Mouse (Mus musculus) heart, embryonic 12.5 days (tissue): Measurements from ENCODE around the gene Nhs. TPM values are rescaled to one million over a fixed set of nuclear protein-coding genes. Genes with fewer than 3 reads are reported as not detected.
"Not testable (repeated sequence)": the region's sequence is repeated elsewhere in the genome, so short reads cannot be mapped to it uniquely, and the experiment has no call there.

ENCODE experiments used
- ATAC-seq: fragments of 200-750 bp; cut with Nextera tagmentation; 2 replicates; pipeline ENCODE4 v1.8.0; 2017; ENCODE audit warnings: moderate TSS enrichment, moderate library complexity; ENCODE audit not compliant: insufficient number of reproducible peaks, low FRiP score
- H3K27ac ChIP-seq: fragments of 300-500 bp; sonication (generic); 2 replicates; pipeline ENCODE4 v1.5.1; 2016; ENCODE audit warnings: mild to moderate bottlenecking, moderate library complexity; ENCODE audit not compliant: poor library complexity, severe bottlenecking
- H3K27me3 ChIP-seq: fragments of 300-500 bp; sonication (generic); replicated peaks from 2 replicates; pipeline ENCODE4 v1.6.1; 2016; ENCODE audit warnings: mild to moderate bottlenecking, moderate library complexity
- H3K36me3 ChIP-seq: fragments of 300-500 bp; sonication (generic); 2 replicates; pipeline ENCODE4 v1.6.1; 2016; ENCODE audit warnings: mild to moderate bottlenecking, moderate library complexity
- H3K4me1 ChIP-seq: fragments of 300-500 bp; sonication (generic); replicated peaks from 2 replicates; pipeline ENCODE4 v1.6.1; 2016; ENCODE audit warnings: mild to moderate bottlenecking
- H3K4me2 ChIP-seq: fragments of 300-500 bp; sonication (generic); 2 replicates; pipeline ENCODE4 v1.6.1; 2016; ENCODE audit warnings: mild to moderate bottlenecking, moderate library complexity
- H3K4me3 ChIP-seq: fragments of 300-500 bp; sonication (generic); 2 replicates; pipeline ENCODE4 v1.5.1; 2016; ENCODE audit warnings: mild to moderate bottlenecking
- H3K9ac ChIP-seq: fragments of 300-500 bp; sonication (generic); 2 replicates; pipeline ENCODE4 v1.6.1; 2016; ENCODE audit warnings: mild to moderate bottlenecking, moderate library complexity
- H3K9me3 ChIP-seq: fragments of 300-500 bp; sonication (generic); replicated peaks from 2 replicates; pipeline ENCODE4 v1.6.1; 2016; ENCODE audit warnings: mild to moderate bottlenecking, moderate library complexity
- WGBS: fragments of 180-500 bp; shearing (Covaris S2); methylation state at CpG from one replicate; pipeline ENCODE4 v1.1.7; 2016; 5-methylcytosine and 5-hydroxymethylcytosine counted together
- polyA plus RNA-seq: library from polyadenylated mRNA; unstranded; fragments of >200 nt; fragmentation: Nextera tagmentation; extraction: Ambion mirVana; gene quantifications from 2 replicates; pipeline ENCODE4 v1.2.1, GENCODE M21; 2016

Gene Nhs
- polyA plus RNA-seq, 1 experiment from 2014 or later, result 0.95 TPM

- no peak overlapping the region for H3K9ac ChIP-seq
- no peak overlapping the region for H3K27ac ChIP-seq
- WGBS, result 74% methylated on average over 3 of the region's 3 CpGs
- no peaks in the 10 kb centered on the region for H3K4me1 ChIP-seq
- no peaks in the 10 kb centered on the region for H3K9me3 ChIP-seq
- H3K27me3 ChIP-seq, result no peaks in the 10 kb centered on the region
- H3K36me3 ChIP-seq, result no peaks in the 10 kb centered on the region
- H3K4me2 ChIP-seq, result no peak overlapping the region
- no peak overlapping the region for H3K4me3 ChIP-seq
- ATAC-seq, result no peak
Observed at GRCm38 (mm10) chrX:161883661-161884060, 275.9 kb downstream of the Nhs start.

- WGBS, result 88% methylated on average over 1 of the region's 1 CpGs
- Histone ChIP-seq H3K4me2 (no peak overlapping the region), H3K4me3 (no peak overlapping the region), H3K27me3 (0 out of 2 replicates have a peak, but pooled peaks cover 3% of the 10 kb centered on the region), H3K4me1 (no peaks in the 10 kb centered on the region), H3K9ac (no peak overlapping the region), H3K27ac (no peak overlapping the region), H3K9me3 (no peaks in the 10 kb centered on the region), H3K36me3 (no peaks in the 10 kb centered on the region)
- no peak for ATAC-seq
Observed at GRCm38 (mm10) chrX:161877123-161877522, 282.4 kb downstream of the Nhs start.

GRCm38 (mm10) chrX:161873511-161873910, 286.0 kb downstream of the Nhs start:
- Histone ChIP-seq H3K4me3 (no peak overlapping the region), H3K9ac (no peak overlapping the region), H3K4me2 (no peak overlapping the region), H3K4me1 (no peaks in the 10 kb centered on the region), H3K27me3 (0 out of 2 replicates have a peak, but pooled peaks cover 3% of the 10 kb centered on the region), H3K9me3 (no peaks in the 10 kb centered on the region), H3K36me3 (no peaks in the 10 kb centered on the region), H3K27ac (no peak overlapping the region)
- no peak for ATAC-seq

- 77% methylated on average over 7 of the region's 7 CpGs for WGBS
- Histone ChIP-seq H3K4me2 (no peak overlapping the region), H3K4me1 (no peaks in the 10 kb centered on the region), H3K9ac (no peak overlapping the region), H3K4me3 (no peak overlapping the region), H3K9me3 (no peaks in the 10 kb centered on the region), H3K27ac (no peak overlapping the region), H3K36me3 (no peaks in the 10 kb centered on the region), H3K27me3 (0 out of 2 replicates have a peak, but pooled peaks cover 3% of the 10 kb centered on the region)
- no peak for ATAC-seq
Observed at GRCm38 (mm10) chrX:161871306-161871705, 288.2 kb downstream of the Nhs start.

- 83% methylated on average over 2 of the region's 2 CpGs for WGBS
- H3K9ac ChIP-seq, result no peak overlapping the region
- no peaks in the 10 kb centered on the region for H3K27me3 ChIP-seq
- no peaks in the 10 kb centered on the region for H3K9me3 ChIP-seq
- no peak overlapping the region for H3K4me3 ChIP-seq
- ATAC-seq, result no peak
- H3K4me2 ChIP-seq, result no peak overlapping the region
- no peak overlapping the region for H3K27ac ChIP-seq
- no peaks in the 10 kb centered on the region for H3K4me1 ChIP-seq
- no peaks in the 10 kb centered on the region for H3K36me3 ChIP-seq
Observed at GRCm38 (mm10) chrX:161855630-161856029, 303.9 kb downstream of the Nhs start.

GRCm38 (mm10) chrX:161853626-161854312, 305.8 kb downstream of the Nhs start:
- Histone ChIP-seq H3K27me3 (no peaks in the 10 kb centered on the region), H3K4me1 (no peaks in the 10 kb centered on the region), H3K9ac (no peak overlapping the region), H3K4me3 (no peak overlapping the region), H3K36me3 (no peaks in the 10 kb centered on the region), H3K27ac (no peak overlapping the region), H3K4me2 (no peak overlapping the region), H3K9me3 (no peaks in the 10 kb centered on the region)
- 70% methylated on average over 4 of the region's 4 CpGs for WGBS
- no peak for ATAC-seq

- WGBS, result 15% methylated on average over 2 of the region's 2 CpGs
- not testable (repeated sequence) for H3K27ac ChIP-seq, H3K4me2 ChIP-seq, H3K27me3 ChIP-seq, H3K9me3 ChIP-seq, ATAC-seq, H3K36me3 ChIP-seq, H3K4me3 ChIP-seq, H3K4me1 ChIP-seq, H3K9ac ChIP-seq
Observed at GRCm38 (mm10) chrX:161826186-161826585, 333.3 kb downstream of the Nhs start.

GRCm38 (mm10) chrX:161790182-161790581, 369.3 kb downstream of the Nhs start:
- Histone ChIP-seq H3K9me3 (no peaks in the 10 kb centered on the region), H3K4me1 (no peaks in the 10 kb centered on the region), H3K27me3 (no peaks in the 10 kb centered on the region), H3K27ac (no peak overlapping the region), H3K4me2 (no peak overlapping the region), H3K4me3 (no peak overlapping the region), H3K9ac (no peak overlapping the region), H3K36me3 (no peaks in the 10 kb centered on the region)
- ATAC-seq, result no peak
- WGBS, result 20% methylated on average over 6 of the region's 6 CpGs
